Mouse (Mus musculus) testis, adult 2 months (tissue): Measurements from ENCODE around the gene Gm21731. TPM values are rescaled to one million over a fixed set of nuclear protein-coding genes. Genes with fewer than 3 reads are reported as not detected.
"Not testable (repeated sequence)": the region's sequence is repeated elsewhere in the genome, so short reads cannot be mapped to it uniquely, and the experiment has no call there.

Experiments
- H3K27ac ChIP-seq: fragments of 200-500 bp; 2 replicates; pipeline ENCODE4 v1.5.1; 2012; ENCODE audit warnings: low read depth, low read length; ENCODE audit not compliant: control insufficient read depth, insufficient read depth
- H3K27me3 ChIP-seq: fragments of 200-500 bp; 2 replicates; pipeline ENCODE4 v1.6.1; 2012; ENCODE audit warnings: mild to moderate bottlenecking, low read length, moderate library complexity; ENCODE audit not compliant: control insufficient read depth, insufficient read depth
- H3K36me3 ChIP-seq: fragments of 200-500 bp; 2 replicates; pipeline ENCODE4 v1.6.1; 2012; ENCODE audit warnings: mild to moderate bottlenecking, low read length; ENCODE audit not compliant: control insufficient read depth, insufficient read depth
- H3K4me1 ChIP-seq: fragments of 200-500 bp; 2 replicates; pipeline ENCODE4 v1.6.1; 2012; ENCODE audit warnings: low read length; ENCODE audit not compliant: control insufficient read depth, insufficient read depth
- H3K4me3 ChIP-seq: fragments of 200-500 bp; 2 replicates; pipeline ENCODE4 v1.5.1; 2012; ENCODE audit warnings: low read depth, mild to moderate bottlenecking, low read length, moderate library complexity, mixed read lengths; ENCODE audit not compliant: control insufficient read depth
- POLR2A ChIP-seq: fragments of 200-500 bp; IDR thresholded peaks from 2 replicates; pipeline ENCODE4 v1.6.1; 2012; ENCODE audit warnings: low read depth, mild to moderate bottlenecking, inconsistent platforms, low read length, moderate library complexity; ENCODE audit not compliant: control insufficient read depth
- polyA plus RNA-seq: library from polyadenylated mRNA; depleted of rRNA; stranded (reverse); fragments of >200 nt; gene quantifications from 2 replicates; pipeline ENCODE4 v1.2.3, GENCODE M21; 2012; rRNA removed

Gm21731 gene
- polyA plus RNA-seq, 1 experiment = not detected

DNA sequence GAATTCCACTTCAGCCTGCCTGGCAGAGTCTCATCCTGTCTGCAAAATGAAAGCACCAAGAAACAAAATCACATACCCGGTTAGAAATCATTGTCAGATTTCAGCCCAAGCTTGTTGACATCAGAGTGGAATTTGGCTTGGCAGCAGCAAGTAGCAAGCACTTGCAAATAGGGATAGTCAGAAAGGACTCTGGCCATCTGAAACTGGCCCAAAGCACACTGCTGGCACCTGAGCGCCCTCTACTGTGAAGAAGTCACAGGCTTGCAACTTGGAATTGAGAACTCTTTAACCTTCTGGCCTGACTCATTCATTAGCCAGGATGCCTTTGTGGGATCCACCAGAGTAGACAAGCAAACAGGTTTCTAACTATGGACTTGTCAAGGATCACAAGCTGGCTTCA lies 38.9 kb downstream of the Gm21731 start:
- not testable (repeated sequence) for H3K27me3 ChIP-seq, H3K4me3 ChIP-seq, H3K27ac ChIP-seq, H3K4me1 ChIP-seq, H3K36me3 ChIP-seq

DNA sequence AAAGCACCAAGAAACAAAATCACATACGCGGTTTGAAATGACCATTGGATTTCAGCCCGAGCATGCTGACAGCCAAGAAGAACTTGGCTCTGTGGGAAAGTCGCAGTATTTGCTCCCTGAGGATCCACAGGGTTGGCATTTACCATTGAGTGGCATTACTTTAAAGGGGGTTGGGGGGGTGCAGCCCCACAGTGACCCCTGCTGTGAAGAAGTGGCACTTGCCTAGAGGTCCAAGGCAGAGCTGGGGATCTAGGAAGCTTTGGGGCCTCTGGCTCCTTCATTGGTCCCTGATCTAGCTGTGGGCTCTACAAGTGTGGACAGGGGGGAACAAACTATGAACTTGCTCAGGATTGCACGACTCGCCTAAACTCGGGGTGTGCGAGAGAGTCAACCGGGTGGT lies 39.9 kb downstream of the Gm21731 start:
- Histone ChIP-seq H3K27me3 (no peaks in the 10 kb centered on the region), H3K4me1 (no peaks in the 10 kb centered on the region), H3K4me3 (no peak overlapping the region), H3K27ac (no peak overlapping the region), H3K36me3 (no peaks in the 10 kb centered on the region)
- no peak for TF ChIP-seq POLR2A

Other genes starting within 250 kb of the Gm21731 start
- gene Gm36079, start 212.1 kb upstream of the Gm21731 start, polyA plus RNA-seq = not detected in 2 replicates
- gene Gm21188, start 186.9 kb upstream of the Gm21731 start, polyA plus RNA-seq = 0.04 and 0.13 TPM in 2 replicates
- not detected in 2 replicates for gene Gm20767, start 98.9 kb upstream of the Gm21731 start, polyA plus RNA-seq
- gene Gm21818, start 66.7 kb upstream of the Gm21731 start, polyA plus RNA-seq = not detected in 2 replicates
- 0.22 TPM in 1 of 2 replicates, not detected in the other for gene Gm21762, start 23.2 kb upstream of the Gm21731 start, polyA plus RNA-seq
- not detected in 2 replicates for gene AF067061, start 24.0 kb downstream of the Gm21731 start, polyA plus RNA-seq
- gene BC147527, start 61.3 kb downstream of the Gm21731 start, polyA plus RNA-seq = 0.10 TPM in 1 of 2 replicates, not detected in the other
- not detected in 2 replicates for gene Tcstv3, start 77.8 kb downstream of the Gm21731 start, polyA plus RNA-seq